Mouse (Mus musculus) heart, adult 2 months (tissue): ENCODE data around the gene Bard1. TPM values are rescaled to one million over a fixed set of nuclear protein-coding genes. Genes with fewer than 3 reads are reported as not detected.

Source experiments
- DNase-seq, 2 experiments: peaks; one replicate each; pipeline ENCODE4 v3.0.0; 2021
- H3K27ac ChIP-seq: fragments of 200-600 bp; 2 replicates; pipeline ENCODE4 v1.8.1; 2022
- H3K27me3 ChIP-seq: fragments of 200-500 bp; 2 replicates; pipeline ENCODE4 v1.6.1; 2012; ENCODE audit warnings: mild to moderate bottlenecking, low read length, inconsistent platforms, mixed read lengths; ENCODE audit not compliant: control insufficient read depth, insufficient read depth
- H3K36me3 ChIP-seq: fragments of 200-500 bp; 2 replicates; pipeline ENCODE4 v1.6.1; 2012; ENCODE audit warnings: low read length, inconsistent platforms; ENCODE audit not compliant: control insufficient read depth, insufficient read depth
- H3K4me1 ChIP-seq: fragments of 200-500 bp; 2 replicates; pipeline ENCODE4 v1.6.1; 2011; ENCODE audit warnings: low read length; ENCODE audit not compliant: control insufficient read depth, insufficient read depth
- H3K4me3 ChIP-seq: fragments of 200-600 bp; 2 replicates; pipeline ENCODE4 v1.8.1; 2022
- H3K79me2 ChIP-seq: fragments of 200-500 bp; replicated peaks from 2 replicates; pipeline ENCODE4 v1.6.1; 2012; ENCODE audit warnings: mild to moderate bottlenecking, inconsistent platforms, low read length, moderate library complexity, mixed read lengths; ENCODE audit not compliant: control insufficient read depth, insufficient read depth
- H3K9ac ChIP-seq: fragments of 200-500 bp; 2 replicates; pipeline ENCODE4 v1.6.1; 2012; ENCODE audit warnings: low read depth, mild to moderate bottlenecking, control low read depth, inconsistent platforms, low read length, mixed read lengths
- CTCF ChIP-seq: fragments of 200-600 bp; IDR thresholded peaks from 2 replicates; pipeline ENCODE4 v1.8.1; 2022; ENCODE audit warnings: antibody characterized with exemption, mild to moderate bottlenecking, moderate library complexity
- EP300 ChIP-seq: fragments of 200-500 bp; IDR thresholded peaks from 2 replicates; pipeline ENCODE4 v1.6.1; 2011; ENCODE audit warnings: low read depth, low read length, control low read depth; ENCODE audit not compliant: insufficient read depth
- POLR2A ChIP-seq: fragments of 200-500 bp; IDR thresholded peaks from 2 replicates; pipeline ENCODE4 v1.6.1; 2011; ENCODE audit warnings: mild to moderate bottlenecking, low read depth, low read length, control low read depth; ENCODE audit not compliant: insufficient read depth
- WGBS: fragments of 180-500 bp; shearing (Covaris S2); methylation state at CpG from one replicate; pipeline ENCODE4 v1.1.7; 2018; 5-methylcytosine and 5-hydroxymethylcytosine counted together
- intact Hi-C: fragments of 180-260 bp; cut with DNase I; formaldehyde crosslinking; loops from one replicate; pipeline ENCODE4 v1.15.1; 2025
- polyA plus RNA-seq: library from polyadenylated mRNA; depleted of rRNA; stranded (reverse); fragments of >200 nt; gene quantifications from 2 replicates; pipeline ENCODE4 v1.2.3, GENCODE M21; 2012
- total RNA-seq, 2 experiments: library from RNA; stranded (reverse); gene quantifications; 2 replicates each; pipeline ENCODE4 v1.2.3; 2021

Bard1 gene
- total and polyA plus RNA-seq, 3 experiments = 0.18 to 0.70 (median 0.60) TPM

- Histone ChIP-seq H3K36me3 (no peaks in the 10 kb centered on the region), H3K4me3 (no peak overlapping the region), H3K79me2 (no peaks in the 10 kb centered on the region), H3K4me1 (no peaks in the 10 kb centered on the region), H3K27me3 (no peaks in the 10 kb centered on the region), H3K27ac (no peak overlapping the region), H3K9ac (no peak overlapping the region)
- intact Hi-C loops = no loop called here
- WGBS = 38% methylated on average over 1 of the region's 1 CpGs
- no peak for TF ChIP-seq CTCF
- no peak for TF ChIP-seq EP300
- DNase-seq = no peak
Observed at GRCm38 (mm10) chr1:71003741-71004140, 99.2 kb downstream of the Bard1 start.

GRCm38 (mm10) chr1:70997377-70997993 lies 105.5 kb downstream of the Bard1 start:
- H3K4me3 ChIP-seq = no peak overlapping the region
- H3K9ac ChIP-seq = no peak overlapping the region
- no peaks in the 10 kb centered on the region for H3K79me2 ChIP-seq
- intact Hi-C loops = no loop called here
- no peaks in the 10 kb centered on the region for H3K27me3 ChIP-seq
- 34% methylated on average over 10 of the region's 10 CpGs for WGBS
- TF ChIP-seq EP300 (no peak), CTCF (no peak), POLR2A (no peak)
- no peak overlapping the region for H3K27ac ChIP-seq
- H3K4me1 ChIP-seq = no peaks in the 10 kb centered on the region
- H3K36me3 ChIP-seq = no peaks in the 10 kb centered on the region
- DNase-seq = no peak

GRCm38 (mm10) chr1:70996766-70997165 lies 106.2 kb downstream of the Bard1 start:
- no peak for TF ChIP-seq CTCF
- no peak for TF ChIP-seq POLR2A
- TF ChIP-seq EP300 = no peak
- Histone ChIP-seq H3K27ac (no peak overlapping the region), H3K4me1 (no peaks in the 10 kb centered on the region), H3K79me2 (no peaks in the 10 kb centered on the region), H3K9ac (no peak overlapping the region), H3K36me3 (no peaks in the 10 kb centered on the region), H3K27me3 (no peaks in the 10 kb centered on the region), H3K4me3 (no peak overlapping the region)
- DNase-seq = no peak
- intact Hi-C loops = no loop called here
- WGBS = 28% methylated on average over 3 of the region's 3 CpGs
